7 mouse cellular contexts compared by ENCODE assay signal in genomic region chr2:156652841-156653240, GRCm38 (mm10). TPM values are rescaled to one million over a fixed set of nuclear protein-coding genes. Genes with fewer than 3 reads are reported as not detected.
DNase-seq lines count a peak whose midpoint lies in the region; ATAC-seq and TF ChIP-seq lines count a peak whose summit lies in the region.

No protein-coding gene starts in this region.

- no peak for TF ChIP-seq CTCF in brain, embryonic 14.5 days (IDR thresholded peaks at IDR 0.05; ENCODE audit: borderline replicate concordance, extremely low read depth, insufficient read depth, insufficient read length)

- no peak overlapping the region for H3K4me2 ChIP-seq in neural tube, embryonic 15.5 days

- WGBS in neural tube, embryonic 15.5 days = 11% methylated on average over 8 of the region's 8 CpGs

- H3K4me1 ChIP-seq in neural tube, embryonic 15.5 days = peaks cover 7% of the 10 kb centered on the region; the same call in 1 of the 2 replicates

- no peak overlapping the region for H3K27ac ChIP-seq in neural tube, embryonic 15.5 days (replicated peaks)

- H3K9ac ChIP-seq in neural tube, embryonic 15.5 days (replicated peaks) = no peak overlapping the region

- H3K27me3 ChIP-seq in neural tube, embryonic 15.5 days (replicated peaks) = peaks cover 9% of the 10 kb centered on the region; the same call in 1 of the 2 replicates

- H3K4me3 ChIP-seq in neural tube, embryonic 15.5 days (replicated peaks) = no peak overlapping the region

- no peaks in the 10 kb centered on the region for H3K9me3 ChIP-seq in neural tube, embryonic 15.5 days (replicated peaks)

- no peak for ATAC-seq in neural tube, embryonic 15.5 days (ENCODE audit: low FRiP score)

- no peaks in the 10 kb centered on the region for H3K36me3 ChIP-seq in neural tube, embryonic 15.5 days

- peak; percentile 76 for DNase-seq in neural tube, embryonic 10.5 days (ENCODE audit: extremely low spot score, low spot score)
- DNase-seq in brain, embryonic 14.5 days (ENCODE audit: low read depth) = peak; percentile 43
- DNase-seq in heart, postnatal 4 days = peak; percentile 82
- peak; percentile 73 for DNase-seq in lung, postnatal 14 days
- DNase-seq in urinary bladder, postnatal 10 days (ENCODE audit: low spot score) = peak; percentile 25
- no peak for DNase-seq in frontal cortex, postnatal 10 days (ENCODE audit: low spot score in 2 of 2)

- TF ChIP-seq POLR2A in brain, embryonic 14.5 days (IDR thresholded peaks at IDR 0.05; ENCODE audit: borderline replicate concordance, extremely low read depth, insufficient read depth, insufficient read length, poor library complexity, severe bottlenecking) = no peak

RNA-seq across cellular contexts. Expression of gene Dlgap4, which starts 39.3 kb away (rescaled TPM):
- polyA plus RNA-seq in neural tube, embryonic 15.5 days (2015; fragmentation: Nextera tagmentation; extraction: Ambion mirVana) = 161 and 188 TPM in 2 replicates
- 344 and 397 TPM in 2 replicates for polyA plus RNA-seq in brain, embryonic 14.5 days (2012; rRNA removed)
- 10 to 100 TPM; 57.1 to 58.3 TPM for total RNA-seq in heart, postnatal 4 days (2021)

Comparison
In these comparisons a context has a peak if more than half of its experiments do, and no peak if none do; other contexts are left out.
1. DNase-seq: peak in neural tube, embryonic 10.5 days (single experiment), brain, embryonic 14.5 days (single experiment), heart, postnatal 4 days (single experiment), lung, postnatal 14 days (single experiment) and urinary bladder, postnatal 10 days (single experiment); none in frontal cortex, postnatal 10 days (0 of 2).